Mouse (Mus musculus) liver, adult 2 months (tissue): ENCODE measurements around the gene Ddah2. TPM values are rescaled to one million over a fixed set of nuclear protein-coding genes. Genes with fewer than 3 reads are reported as not detected.

Experiments
- DNase-seq: peaks from one replicate; pipeline ENCODE4 v3.0.0-alpha.2; 2011; ENCODE audit warnings: low read depth, low spot score; ENCODE audit errors: extremely low read depth
- H3K27ac ChIP-seq: fragments of 200-500 bp; replicated peaks from 2 replicates; pipeline ENCODE4 v1.5.1; 2012; ENCODE audit warnings: low read depth, mild to moderate bottlenecking, control low read depth, inconsistent platforms, low read length; ENCODE audit not compliant: insufficient read depth
- H3K27me3 ChIP-seq: fragments of 200-500 bp; 2 replicates; pipeline ENCODE4 v1.6.1; 2012; ENCODE audit warnings: mild to moderate bottlenecking, moderate library complexity, low read length, inconsistent platforms; ENCODE audit not compliant: control insufficient read depth, insufficient read depth
- H3K36me3 ChIP-seq: fragments of 200-500 bp; 2 replicates; pipeline ENCODE4 v1.6.1; 2012; ENCODE audit warnings: low read length, inconsistent platforms; ENCODE audit not compliant: control insufficient read depth, insufficient read depth
- H3K4me1 ChIP-seq: fragments of 200-500 bp; 2 replicates; pipeline ENCODE4 v1.6.1; 2011; ENCODE audit warnings: low read length; ENCODE audit not compliant: control insufficient read depth, insufficient read depth
- H3K4me3 ChIP-seq: fragments of 200-500 bp; 2 replicates; pipeline ENCODE4 v1.5.1; 2011; ENCODE audit warnings: low read depth, mild to moderate bottlenecking, control low read depth, low read length, moderate library complexity; ENCODE audit not compliant: insufficient read depth
- H3K79me2 ChIP-seq: fragments of 200-500 bp; 2 replicates; pipeline ENCODE4 v1.6.1; 2012; ENCODE audit warnings: inconsistent platforms, mild to moderate bottlenecking, low read length, moderate library complexity; ENCODE audit not compliant: control insufficient read depth, insufficient read depth
- H3K9ac ChIP-seq: fragments of 200-500 bp; 2 replicates; pipeline ENCODE4 v1.6.1; 2012; ENCODE audit warnings: low read depth, mild to moderate bottlenecking, control low read depth, inconsistent platforms, low read length
- CTCF ChIP-seq: fragments of 200-500 bp; IDR thresholded peaks from 2 replicates; pipeline ENCODE4 v1.5.1; 2011; ENCODE audit warnings: low read depth, low read length, control low read depth
- POLR2A ChIP-seq: fragments of 200-500 bp; IDR thresholded peaks from 2 replicates; pipeline ENCODE4 v1.6.1; 2011; ENCODE audit warnings: low read length, control low read depth; ENCODE audit not compliant: insufficient read depth; ENCODE audit errors: extremely low read depth
- WGBS: fragments of 180-500 bp; shearing (Covaris S2); methylation state at CpG from one replicate; pipeline ENCODE4 v1.1.7; 2018; 5-methylcytosine and 5-hydroxymethylcytosine counted together
- polyA plus RNA-seq: library from polyadenylated mRNA; depleted of rRNA; stranded (reverse); fragments of >200 nt; gene quantifications from 2 replicates; pipeline ENCODE4 v1.2.3, GENCODE M21; 2012
- total RNA-seq: library from RNA; depleted of rRNA; stranded (reverse); fragments of >200 nt; gene quantifications from 2 replicates; pipeline ENCODE4 v1.2.3, GENCODE M21; 2014

Ddah2 gene
- total and polyA plus RNA-seq, 2 experiments = 3.0 to 3.9 TPM

- Histone ChIP-seq H3K4me1 (peaks cover 16% of the 10 kb centered on the region), H3K27me3 (no peaks in the 10 kb centered on the region), H3K27ac (peak overlapping the region; percentile 96), H3K9ac (peak overlapping the region; percentile 78), H3K79me2 (no peaks in the 10 kb centered on the region), H3K36me3 (no peaks in the 10 kb centered on the region; the same call in 1 of the 2 replicates), H3K4me3 (no peak overlapping the region)
- DNase-seq = peak; percentile 99
- 7% methylated on average over 1 of the region's 1 CpGs for WGBS
- TF ChIP-seq CTCF = no peak
- TF ChIP-seq POLR2A = no peak
These were observed 11.1 kb upstream of the Ddah2 start for GRCm38 (mm10) chr17:35047688-35048087.

GRCm38 (mm10) chr17:35048149-35048931, 10.5 kb upstream of the Ddah2 start:
- Histone ChIP-seq H3K4me1 (peaks cover 16% of the 10 kb centered on the region), H3K9ac (peak overlapping the region; percentile 33), H3K27me3 (no peaks in the 10 kb centered on the region), H3K79me2 (no peaks in the 10 kb centered on the region), H3K27ac (peak overlapping the region; percentile 96), H3K36me3 (peaks cover 1% of the 10 kb centered on the region; the same call in 1 of the 2 replicates), H3K4me3 (no peak overlapping the region)
- no peak for DNase-seq
- TF ChIP-seq CTCF (no peak), POLR2A (no peak)
- 15% methylated on average over 11 of the region's 11 CpGs for WGBS

- peaks cover 16% of the 10 kb centered on the region for H3K4me1 ChIP-seq
- DNase-seq = no peak
- peaks cover 4% of the 10 kb centered on the region; the same call in 1 of the 2 replicates for H3K36me3 ChIP-seq
- H3K79me2 ChIP-seq = no peaks in the 10 kb centered on the region
- WGBS = 64% methylated on average over 5 of the region's 5 CpGs
- H3K27me3 ChIP-seq = no peaks in the 10 kb centered on the region
- no peak overlapping the region for H3K9ac ChIP-seq
- no peak overlapping the region for H3K4me3 ChIP-seq
- TF ChIP-seq CTCF (no peak), POLR2A (no peak)
- H3K27ac ChIP-seq = peak overlapping the region; percentile 51
These were observed 9.8 kb upstream of the Ddah2 start for GRCm38 (mm10) chr17:35048932-35049440.

- peak within 1 kb of the TSS; percentile 75 for H3K4me3 ChIP-seq
- H3K9ac ChIP-seq = peak within 1 kb of the TSS; percentile 77
- peak; percentile 16 for DNase-seq
- H3K4me1 ChIP-seq = peaks cover 16% of the 10 kb centered on the region
- 9% methylated on average over 9 of the region's 11 CpGs for WGBS
- 0 out of 2 replicates have a peak, but pooled peaks have one; percentile 16 for TF ChIP-seq CTCF
- TF ChIP-seq POLR2A = no peak
- peaks cover 4% of the 10 kb centered on the region; the same call in 1 of the 2 replicates for H3K36me3 ChIP-seq
- H3K27ac ChIP-seq = peak within 1 kb of the TSS; percentile 56
- H3K79me2 ChIP-seq = no peaks in the 10 kb centered on the region
- H3K27me3 ChIP-seq = no peaks in the 10 kb centered on the region
These were observed 9.2 kb upstream of the Ddah2 start, which contains the start of gene Clic1 for GRCm38 (mm10) chr17:35049561-35050016. Gene Clic1, plus strand, starts transcription at chr17:35049966.

- DNase-seq = peak; percentile 33
- Histone ChIP-seq H3K27ac (peak overlapping the region; percentile 56), H3K36me3 (peaks cover 8% of the 10 kb centered on the region; the same call in 1 of the 2 replicates), H3K79me2 (no peaks in the 10 kb centered on the region), H3K4me1 (peaks cover 15% of the 10 kb centered on the region), H3K4me3 (peak overlapping the region; percentile 75), H3K27me3 (no peaks in the 10 kb centered on the region), H3K9ac (peak overlapping the region; percentile 77)
- TF ChIP-seq CTCF = no peak
- no peak for TF ChIP-seq POLR2A
- WGBS = 1% methylated on average over 27 of the region's 27 CpGs
These were observed 8.6 kb upstream of the Ddah2 start for GRCm38 (mm10) chr17:35050126-35050750.
